Mouse (Mus musculus) MEL-GATA-1-ER (cell line): ENCODE measurements around the gene Cobl.

Source experiments
- DNase-seq: peaks from one replicate; pipeline ENCODE4 v3.0.0-alpha.2; 2012; ENCODE audit warnings: low read depth; ENCODE audit errors: extremely low read depth

Cobl gene

DNA sequence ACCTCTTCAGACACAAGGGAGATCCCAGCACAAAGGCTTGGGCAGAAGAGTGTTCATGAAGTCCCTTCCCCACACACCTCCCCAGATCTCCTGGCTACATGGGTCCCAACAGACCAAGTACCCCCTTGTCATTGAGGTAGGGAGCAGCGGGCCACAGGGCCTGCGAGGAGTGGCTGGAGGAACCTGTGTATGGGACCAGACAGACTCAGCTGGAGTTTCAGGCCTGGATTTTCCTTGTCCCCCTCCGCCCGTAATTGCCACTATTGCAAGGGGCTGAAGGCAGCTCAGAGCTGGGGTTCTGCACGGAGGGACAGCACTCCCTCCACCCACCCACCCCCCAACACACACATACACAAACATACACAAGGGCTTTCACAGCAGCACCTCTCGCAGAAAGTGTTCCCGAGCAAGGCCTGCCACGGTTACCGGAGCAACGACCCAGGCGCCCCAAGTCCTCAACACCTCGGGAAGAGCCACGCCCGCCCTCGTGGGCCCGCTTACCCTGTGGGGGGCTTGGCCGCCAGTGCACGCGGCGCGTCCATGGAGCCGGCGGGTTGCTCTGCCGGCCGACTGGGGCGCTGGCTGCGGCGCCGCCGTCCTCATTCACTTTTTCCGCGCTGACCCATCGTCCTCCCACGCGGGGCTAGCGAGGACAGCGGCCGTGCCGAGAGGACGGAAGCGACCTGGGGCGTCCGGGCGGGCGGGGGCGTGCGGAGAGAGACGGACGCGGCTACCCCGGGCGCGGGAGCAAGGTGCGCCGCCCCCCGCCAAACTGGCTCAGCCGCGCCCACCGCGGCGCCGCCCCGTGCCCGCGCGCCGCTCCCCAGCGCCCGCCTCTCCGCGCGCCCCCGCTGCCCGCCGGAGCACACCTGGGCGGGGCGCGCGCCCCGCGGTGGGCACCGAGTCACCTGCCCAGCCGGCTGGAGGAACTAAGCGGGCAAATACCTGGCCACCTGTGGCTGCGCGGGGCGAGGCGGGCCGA, at the start of gene Cobl:
Gene Cobl, minus strand, starts transcription at position 780 of the 982 bp plus-strand sequence.
- no peak for DNase-seq

DNA sequence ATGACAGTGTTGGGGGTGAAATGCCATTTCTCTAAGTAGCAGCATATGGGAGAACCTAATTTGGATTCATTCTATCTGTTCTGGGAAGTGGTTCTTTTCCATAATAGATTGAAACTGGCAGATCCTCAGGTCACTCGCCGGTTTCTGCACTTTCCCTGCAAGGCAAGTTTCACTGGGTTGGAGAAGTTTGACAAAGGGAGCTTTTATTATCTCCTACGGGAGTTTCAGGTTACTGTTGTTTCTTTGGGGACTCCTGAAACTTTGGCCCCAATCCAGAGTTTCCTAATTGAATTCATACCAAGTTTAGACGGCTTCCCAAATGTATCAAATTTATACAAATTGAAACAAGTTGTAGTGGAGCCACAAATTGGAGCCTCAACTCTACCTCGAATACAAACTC, 49.0 kb upstream of the Cobl start:
- DNase-seq: no peak

DNA sequence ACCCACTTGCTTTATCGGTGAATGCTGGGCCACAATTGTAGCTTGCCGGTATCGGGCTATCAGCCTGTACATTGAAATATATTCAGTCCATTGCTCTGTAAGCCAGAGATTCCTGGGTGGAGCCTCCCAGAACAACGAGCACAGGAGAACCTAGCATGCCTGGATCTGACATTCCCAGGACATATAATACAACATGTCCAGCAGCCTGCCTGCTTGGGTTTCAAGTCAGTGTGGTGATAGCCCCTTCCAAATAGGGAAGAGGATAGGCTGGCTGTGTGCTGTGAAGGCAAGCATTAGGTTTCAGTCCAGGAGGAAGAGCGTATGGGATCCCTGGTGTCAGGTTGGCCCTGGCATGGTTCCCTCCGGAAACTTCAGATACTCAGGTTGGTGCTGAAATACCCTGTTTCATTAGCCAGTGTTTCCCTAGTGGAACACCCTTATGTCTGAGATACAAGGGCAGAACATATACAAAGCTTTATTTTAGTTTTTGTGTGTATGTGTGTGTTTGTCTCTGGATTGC, 41.7 kb upstream of the Cobl start:
- no peak for DNase-seq

DNA sequence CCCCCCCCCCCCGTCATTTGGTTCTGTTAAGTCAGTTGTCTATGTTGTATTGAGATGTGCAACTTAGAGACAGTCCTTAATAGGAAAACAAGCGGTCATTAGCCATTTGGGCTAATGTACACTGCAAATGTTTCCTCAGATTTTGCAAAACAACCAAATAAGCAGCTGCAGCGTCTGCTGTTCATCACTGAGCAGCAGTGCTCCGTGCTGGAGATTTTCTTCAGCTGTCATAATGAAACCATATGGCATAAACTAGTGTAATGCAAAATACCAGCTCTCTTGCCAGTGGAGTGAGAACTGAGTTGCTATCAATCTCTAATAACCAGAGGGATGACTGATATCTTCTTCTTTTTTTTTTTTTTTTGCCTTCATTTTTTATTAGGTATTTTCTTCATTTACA, 39.0 kb upstream of the Cobl start:
- DNase-seq: no peak

- DNase-seq: no peak
These were observed 37.0 kb upstream of the Cobl start for GRCm38 (mm10) chr11:12501721-12502120.

DNA sequence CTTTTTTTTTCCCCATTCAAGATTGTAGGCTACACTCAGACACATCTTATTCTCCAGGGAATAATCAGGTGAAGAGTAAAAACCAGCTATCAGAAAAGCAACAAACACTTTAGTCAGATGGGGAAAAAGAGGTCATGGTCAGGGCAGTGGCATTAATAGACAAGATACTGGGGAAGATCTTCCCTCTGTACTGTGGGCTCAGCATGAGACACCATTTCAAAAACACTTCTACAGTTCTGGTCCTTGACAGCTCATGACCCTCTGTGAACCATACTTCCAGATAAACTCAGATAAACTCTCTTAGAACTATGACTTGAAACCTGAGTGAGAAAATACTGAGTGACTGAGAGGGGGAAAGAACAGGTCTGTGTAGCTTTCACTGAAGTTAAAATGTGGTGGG, 29.0 kb upstream of the Cobl start:
- DNase-seq: no peak

GRCm38 (mm10) chr11:12479856-12480403, 15.2 kb upstream of the Cobl start:
- no peak for DNase-seq

GRCm38 (mm10) chr11:12474299-12474935, 9.7 kb upstream of the Cobl start:
- DNase-seq: no peak

DNA sequence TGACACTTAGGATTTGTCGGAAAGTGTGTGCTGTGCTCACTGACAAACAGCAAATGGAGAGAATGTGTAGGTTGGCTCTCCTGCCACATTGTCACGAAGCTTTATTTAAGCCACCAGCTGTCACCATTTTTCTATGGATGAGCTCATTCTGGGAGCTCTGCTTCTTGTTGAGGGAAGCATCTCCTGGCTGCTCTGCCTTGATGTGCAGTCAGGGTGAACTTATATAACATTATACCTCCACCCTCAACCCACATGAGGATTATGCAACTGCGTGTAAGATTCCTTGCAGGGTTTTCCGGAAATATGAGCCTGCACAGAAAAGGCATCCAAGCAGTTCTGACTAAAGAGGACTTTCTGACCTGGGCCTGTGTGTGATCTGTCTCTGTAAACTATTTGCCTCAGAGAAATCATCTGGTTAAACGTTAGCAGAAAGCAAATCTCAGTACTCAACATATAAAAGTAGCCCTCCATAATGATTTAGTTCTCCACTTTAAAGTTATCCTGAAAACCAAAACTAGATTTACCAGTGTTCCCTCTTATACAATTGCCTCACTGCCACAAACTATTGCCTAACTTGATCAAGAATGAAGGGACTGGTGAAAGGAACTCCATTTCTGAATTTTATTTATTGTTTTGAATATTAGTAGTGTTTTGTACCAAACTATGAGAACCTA, 9.0 kb upstream of the Cobl start:
- DNase-seq: no peak

- no peak for DNase-seq
These were observed 4.9 kb upstream of the Cobl start for GRCm38 (mm10) chr11:12469638-12470037.

GRCm38 (mm10) chr11:12468661-12469060, 3.9 kb upstream of the Cobl start:
- DNase-seq: no peak

GRCm38 (mm10) chr11:12467836-12468235, 3.1 kb upstream of the Cobl start:
- no peak for DNase-seq

DNA sequence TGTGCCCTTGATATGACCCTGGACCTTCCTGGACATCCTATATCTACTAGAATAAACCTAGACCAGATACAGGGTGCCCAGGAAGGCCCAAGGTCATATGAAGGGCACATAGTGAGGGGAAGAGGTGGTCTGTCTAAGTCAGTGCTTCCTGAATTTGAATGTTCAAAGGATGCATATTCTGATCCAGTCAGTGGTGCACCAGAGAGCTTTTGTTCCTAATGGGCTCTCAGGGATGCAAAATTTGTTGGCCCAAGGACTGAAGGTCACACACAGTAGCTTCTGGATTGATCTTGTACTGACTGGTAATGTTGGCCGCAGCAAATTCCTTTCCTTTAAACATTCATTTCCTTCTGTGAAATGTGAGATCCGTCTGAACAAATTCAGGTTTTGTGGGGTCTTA, 2.5 kb upstream of the Cobl start:
- DNase-seq: no peak

DNA sequence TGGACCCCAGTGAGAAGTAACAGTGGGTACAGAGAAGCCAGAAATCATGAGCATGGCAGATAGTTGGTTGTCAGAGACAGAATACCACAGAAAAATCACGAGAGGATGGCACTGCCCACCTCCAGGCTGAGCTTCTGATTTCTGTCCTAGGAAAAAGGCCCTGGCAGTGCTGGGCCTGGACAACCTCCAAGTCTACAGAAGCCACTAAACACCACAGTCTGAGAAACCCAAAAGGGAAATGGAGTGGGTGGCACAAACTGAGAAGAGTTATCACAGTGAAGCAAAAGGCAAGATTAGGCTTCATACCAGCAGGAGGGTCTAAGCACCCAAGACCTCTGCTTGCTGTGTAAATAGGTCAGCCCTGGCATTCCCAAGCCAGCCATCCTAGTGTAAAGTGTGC, 1.8 kb upstream of the Cobl start:
- DNase-seq: no peak

DNA sequence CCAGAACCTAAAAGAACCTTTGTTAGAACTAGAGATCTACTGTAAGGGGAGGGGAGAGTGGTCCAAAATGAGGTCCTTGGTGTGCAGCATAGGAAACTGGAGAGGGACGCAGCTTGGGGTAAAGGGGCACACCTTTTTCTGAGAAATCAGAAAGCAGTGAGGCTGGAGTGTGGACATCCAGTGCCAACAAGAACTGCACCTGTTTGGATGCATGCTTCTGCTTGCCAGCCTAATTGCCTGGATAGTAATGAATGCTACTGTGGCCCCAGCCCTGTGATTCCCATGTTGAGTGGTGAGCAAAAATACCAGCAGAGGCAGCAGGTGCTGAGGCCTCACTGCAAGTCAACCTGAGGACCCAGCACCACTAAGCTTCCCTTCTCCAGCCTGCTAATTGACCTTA, 469 bp upstream of the Cobl start:
- no peak for DNase-seq

DNA sequence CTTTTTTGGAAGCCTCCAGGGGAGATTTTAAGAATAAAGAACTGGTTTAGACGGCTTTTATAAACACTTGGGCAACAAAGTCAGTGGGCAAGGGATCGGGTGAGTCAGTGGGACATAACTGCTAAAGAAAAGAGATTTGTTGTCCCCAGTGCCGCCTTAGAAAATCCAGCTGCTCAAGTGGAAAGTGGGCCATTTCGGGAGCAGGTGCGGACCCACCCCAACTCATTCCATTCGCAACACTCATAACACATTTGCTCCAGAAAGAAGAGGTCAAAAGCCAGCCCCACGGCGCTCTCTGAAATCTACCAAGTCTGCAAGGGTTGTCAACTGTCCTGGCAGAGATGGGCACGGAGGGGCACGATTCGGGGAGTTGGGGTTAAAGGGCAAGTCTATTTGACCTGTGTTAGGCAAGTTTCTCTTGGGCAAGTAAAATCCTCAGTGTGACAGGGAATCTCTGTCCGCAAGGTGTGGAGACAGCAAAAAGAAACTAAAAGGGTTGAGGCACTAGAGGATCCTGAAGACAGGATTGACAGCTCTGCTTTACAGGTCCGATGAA, 1.1 kb downstream of the Cobl start:
- DNase-seq: no peak

DNA sequence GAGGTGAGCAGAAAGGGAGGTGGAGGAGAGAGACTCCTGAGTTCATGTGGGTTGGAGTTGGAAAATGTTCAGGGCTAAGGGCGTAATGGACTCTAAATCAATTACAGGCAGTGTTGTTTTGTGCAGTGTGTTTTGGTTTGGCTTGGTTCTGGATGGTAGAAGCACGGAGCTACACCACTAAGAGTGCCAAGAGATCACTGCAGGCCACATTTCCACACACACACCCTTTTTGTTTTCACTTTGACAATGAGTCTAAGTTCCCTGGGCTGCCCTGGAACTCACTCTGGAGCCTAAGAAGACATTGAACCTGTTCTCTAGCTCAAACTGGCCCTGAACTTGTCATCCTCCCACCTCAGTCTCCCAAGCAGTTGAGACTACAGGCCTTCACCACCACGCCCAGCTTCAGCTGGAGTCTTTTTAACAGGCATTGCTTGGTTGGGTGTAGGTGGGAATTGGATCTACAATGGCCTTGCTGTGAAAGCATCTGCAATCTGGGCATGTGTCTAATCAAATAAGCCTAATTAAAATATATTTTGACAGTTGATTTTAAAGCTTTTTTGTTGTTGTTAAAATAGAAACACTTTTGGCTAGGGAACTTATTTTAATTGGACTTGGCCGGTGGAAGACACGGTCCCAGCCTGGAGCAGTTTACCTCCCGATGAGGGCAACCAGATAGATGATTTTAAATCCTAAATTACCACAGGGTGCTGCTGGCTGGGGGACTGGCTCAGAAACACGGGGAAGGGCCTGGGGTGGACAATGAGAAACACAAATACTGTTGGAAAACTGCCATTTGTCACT, 4.8 kb downstream of the Cobl start:
- no peak for DNase-seq

GRCm38 (mm10) chr11:12458814-12459213, 5.9 kb downstream of the Cobl start:
- DNase-seq: no peak

GRCm38 (mm10) chr11:12458392-12458791, 6.4 kb downstream of the Cobl start:
- DNase-seq: no peak

DNA sequence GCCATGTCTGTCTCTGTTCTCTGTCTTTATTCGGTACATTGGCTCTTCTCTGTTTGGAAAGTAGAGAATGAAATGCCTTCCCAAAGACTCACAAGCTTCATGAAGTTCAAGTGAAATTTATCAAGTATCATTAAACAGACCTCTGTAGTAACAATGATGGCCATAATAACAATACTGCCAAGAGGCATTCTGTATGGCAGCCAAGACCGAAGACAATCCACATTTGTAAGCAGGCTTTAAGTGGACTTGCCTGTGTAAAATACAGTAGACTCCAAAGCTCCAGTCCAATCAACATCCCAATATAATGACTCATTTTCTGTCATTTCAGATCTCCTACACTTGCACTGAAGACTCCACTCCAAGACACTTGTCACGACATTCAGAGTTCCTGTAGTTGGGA, 16.7 kb downstream of the Cobl start:
- DNase-seq: no peak
